Mouse (Mus musculus) neural tube, embryonic 13.5 days (tissue): ENCODE data around the gene Pdxdc1. TPM values are rescaled to one million over a fixed set of nuclear protein-coding genes. Genes with fewer than 3 reads are reported as not detected.
"Not testable (repeated sequence)": the region's sequence is repeated elsewhere in the genome, so short reads cannot be mapped to it uniquely, and the experiment has no call there.

Source experiments
- ATAC-seq: fragments of 200-750 bp; cut with Nextera tagmentation; 2 replicates; pipeline ENCODE4 v1.8.0; 2017; ENCODE audit warnings: low read depth, mild to moderate bottlenecking, moderate TSS enrichment, moderate library complexity
- H3K27ac ChIP-seq: fragments of 300-500 bp; sonication (generic); replicated peaks from 2 replicates; pipeline ENCODE4 v1.5.1; 2015; ENCODE audit warnings: moderate library complexity, mild to moderate bottlenecking, inconsistent platforms
- H3K27me3 ChIP-seq: fragments of 300-500 bp; sonication (generic); 2 replicates; pipeline ENCODE4 v1.6.1; 2015; ENCODE audit warnings: mild to moderate bottlenecking, inconsistent platforms
- H3K36me3 ChIP-seq: fragments of 300-500 bp; sonication (generic); 2 replicates; pipeline ENCODE4 v1.6.1; 2015; ENCODE audit warnings: mild to moderate bottlenecking, inconsistent platforms
- H3K4me1 ChIP-seq: fragments of 300-500 bp; sonication (generic); replicated peaks from 2 replicates; pipeline ENCODE4 v1.6.1; 2015; ENCODE audit warnings: inconsistent platforms
- H3K4me2 ChIP-seq: fragments of 300-500 bp; sonication (generic); 2 replicates; pipeline ENCODE4 v1.6.1; 2015; ENCODE audit warnings: inconsistent platforms, mild to moderate bottlenecking, moderate library complexity
- H3K4me3 ChIP-seq: fragments of 300-500 bp; sonication (generic); 2 replicates; pipeline ENCODE4 v1.5.1; 2015; ENCODE audit warnings: mild to moderate bottlenecking, inconsistent platforms
- H3K9ac ChIP-seq: fragments of 300-500 bp; sonication (generic); 2 replicates; pipeline ENCODE4 v1.6.1; 2015; ENCODE audit warnings: moderate library complexity, mild to moderate bottlenecking, inconsistent platforms
- H3K9me3 ChIP-seq: fragments of 300-500 bp; sonication (generic); 2 replicates; pipeline ENCODE4 v1.6.1; 2016; ENCODE audit warnings: inconsistent platforms
- WGBS: fragments of 180-500 bp; shearing (Covaris S2); methylation state at CpG from one replicate; pipeline ENCODE4 v1.1.7; 2015; 5-methylcytosine and 5-hydroxymethylcytosine counted together
- microRNA-seq: library from miRNA; unstranded; fragments of <30 nt; microRNA quantifications from one replicate; pipeline ENCODE4, GENCODE M21; 2016
- polyA plus RNA-seq: library from polyadenylated mRNA; unstranded; fragments of >200 nt; fragmentation: Nextera tagmentation; extraction: Ambion mirVana; gene quantifications from 2 replicates; pipeline ENCODE4 v1.2.1, GENCODE M21; 2015

The Pdxdc1 gene
- polyA plus RNA-seq, 1 experiment from 2014 or later = 66.0 TPM

GRCm38 (mm10) chr16:13804666-13805065, 98.3 kb downstream of the Pdxdc1 start:
- 83% methylated on average over 5 of the region's 5 CpGs for WGBS
- Histone ChIP-seq H3K4me3 (no peak overlapping the region), H3K4me1 (no peaks in the 10 kb centered on the region), H3K9ac (no peak overlapping the region), H3K4me2 (no peak overlapping the region), H3K27me3 (no peaks in the 10 kb centered on the region), H3K27ac (no peak overlapping the region), H3K9me3 (no peaks in the 10 kb centered on the region), H3K36me3 (peaks cover 95% of the 10 kb centered on the region)
- no peak for ATAC-seq

GRCm38 (mm10) chr16:13801231-13801630, 101.7 kb downstream of the Pdxdc1 start:
- H3K4me3 ChIP-seq = no peak overlapping the region
- H3K4me2 ChIP-seq = no peak overlapping the region
- ATAC-seq = no peak
- peaks cover 94% of the 10 kb centered on the region for H3K36me3 ChIP-seq
- no peak overlapping the region for H3K9ac ChIP-seq
- WGBS = 94% methylated on average over 4 of the region's 4 CpGs
- H3K27me3 ChIP-seq = no peaks in the 10 kb centered on the region
- H3K4me1 ChIP-seq = no peaks in the 10 kb centered on the region
- no peak overlapping the region for H3K27ac ChIP-seq
- H3K9me3 ChIP-seq = no peaks in the 10 kb centered on the region

DNA sequence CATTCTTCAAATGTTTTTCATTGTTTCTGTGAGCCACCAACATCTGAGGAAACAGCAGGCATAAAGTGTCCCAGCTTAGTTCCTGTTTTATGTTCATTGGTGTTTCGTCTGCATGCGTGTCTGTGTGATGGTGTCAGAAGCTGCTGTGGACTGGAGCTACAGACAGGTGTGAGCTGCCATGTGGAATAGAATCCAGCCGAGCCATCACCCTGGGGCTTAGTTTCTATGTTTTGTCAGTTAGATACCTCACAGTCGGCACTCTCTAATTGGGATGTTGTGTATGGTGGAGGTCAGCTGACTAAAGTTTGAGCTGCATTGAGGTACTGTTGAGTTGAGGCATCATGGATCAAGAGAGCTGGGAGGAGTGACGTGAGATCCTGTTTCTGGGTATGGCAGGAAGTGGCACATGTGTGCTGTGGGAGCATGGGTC, 106.2 kb downstream of the Pdxdc1 start:
- ATAC-seq = no peak
- WGBS = 96% methylated on average over 5 of the region's 5 CpGs
- no peak overlapping the region for H3K27ac ChIP-seq

GRCm38 (mm10) chr16:13793441-13793840, 109.5 kb downstream of the Pdxdc1 start:
- not testable (repeated sequence) for H3K27me3 ChIP-seq, H3K4me1 ChIP-seq, H3K4me3 ChIP-seq, ATAC-seq, H3K9ac ChIP-seq, H3K9me3 ChIP-seq, H3K27ac ChIP-seq, H3K4me2 ChIP-seq
- 85% methylated on average over 2 of the region's 2 CpGs for WGBS
- H3K36me3 ChIP-seq = peaks cover 95% of the 10 kb centered on the region

More for the DNA sequence above, 106.2 kb downstream of the Pdxdc1 start:
- Histone ChIP-seq H3K9ac (no peak overlapping the region), H3K4me1 (no peaks in the 10 kb centered on the region), H3K4me3 (no peak overlapping the region), H3K36me3 (peaks cover 97% of the 10 kb centered on the region), H3K27me3 (no peaks in the 10 kb centered on the region), H3K9me3 (no peaks in the 10 kb centered on the region), H3K4me2 (no peak overlapping the region)

- H3K4me2 ChIP-seq = no peak overlapping the region
- WGBS = 81% methylated on average over 3 of the region's 3 CpGs
- H3K27ac ChIP-seq = no peak overlapping the region
- no peak overlapping the region for H3K4me3 ChIP-seq
- H3K4me1 ChIP-seq = peaks cover 18% of the 10 kb centered on the region
- H3K9ac ChIP-seq = no peak overlapping the region
- ATAC-seq = no peak
- H3K36me3 ChIP-seq = peaks cover 69% of the 10 kb centered on the region
- H3K9me3 ChIP-seq = no peaks in the 10 kb centered on the region
- no peaks in the 10 kb centered on the region for H3K27me3 ChIP-seq
Observed at GRCm38 (mm10) chr16:13785932-13786331, 117.0 kb downstream of the Pdxdc1 start.

Small RNAs within 50 kb of the gene (microRNA-seq; reads per million reads assigned to microRNA genes)
- not detected for gene Gm27734

Other genes with a start within 250 kb of the Pdxdc1 start
- gene Parn, start 235.0 kb downstream of the Pdxdc1 start, polyA plus RNA-seq = 34.0 and 34.4 TPM in 2 replicates
- gene Bfar, start 231.3 kb downstream of the Pdxdc1 start, polyA plus RNA-seq = 49.4 and 54.3 TPM in 2 replicates
- 9.1 and 10.0 TPM in 2 replicates for gene 3110001I22Rik, start 231.2 kb downstream of the Pdxdc1 start, polyA plus RNA-seq
- 1.6 and 2.1 TPM in 2 replicates for gene Pla2g10, start 172.1 kb downstream of the Pdxdc1 start, polyA plus RNA-seq
- gene Rrn3, start 122.4 kb downstream of the Pdxdc1 start, polyA plus RNA-seq = 127 TPM in 2 replicates
- 219 and 225 TPM in 2 replicates for gene Ntan1, start 84.3 kb downstream of the Pdxdc1 start, polyA plus RNA-seq
- 17.2 and 17.7 TPM in 2 replicates for gene Mpv17l, start within 50 bp of the Pdxdc1 start, polyA plus RNA-seq
- 119 and 121 TPM in 2 replicates for gene 2900011O08Rik, start 83.5 kb upstream of the Pdxdc1 start, polyA plus RNA-seq
- 0.81 and 0.98 TPM in 2 replicates for gene Ifitm7, start 83.8 kb upstream of the Pdxdc1 start, polyA plus RNA-seq